ENCODE assay signal across 9 mouse cellular contexts in the genomic region with DNA sequence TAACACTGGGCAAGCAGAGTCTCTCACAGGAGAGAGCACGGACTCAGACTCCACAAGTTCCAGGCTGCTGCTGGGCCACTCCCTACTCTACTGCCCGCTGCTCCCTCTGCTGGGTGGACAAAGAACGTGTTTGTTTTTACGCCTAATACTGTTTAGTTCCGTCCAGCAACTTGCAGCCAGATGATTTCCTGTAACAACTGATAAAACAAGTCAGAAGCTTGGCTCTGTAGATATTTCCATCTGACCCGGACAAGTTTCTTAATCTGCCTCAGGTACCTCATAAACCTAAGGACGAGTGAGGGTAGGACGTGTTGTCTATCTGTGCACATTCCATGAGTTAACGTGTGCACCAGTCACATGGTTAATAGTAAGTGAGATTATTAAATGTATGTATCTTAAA. TPM values are rescaled to one million over a fixed set of nuclear protein-coding genes. Genes with fewer than 3 reads are reported as not detected.
DNase-seq lines count a peak whose midpoint lies in the region; ATAC-seq lines count a peak whose summit lies in the region.
"Had no signal": no experiment of that assay in that cellular context is flagged by ENCODE, and none has a peak within 500 bp of the region (broad histone marks: within the 10 kb centered on the region; RNA-seq: fewer than 3 reads in every experiment).

No protein-coding gene starts in this region.

- H3K27ac ChIP-seq in neural tube, embryonic 15.5 days (replicated peaks) = no peak overlapping the region
- H3K27ac ChIP-seq in embryonic facial prominence, embryonic 14.5 days (replicated peaks; ENCODE audit: low read depth, low read length) = no peak overlapping the region
- H3K27ac ChIP-seq in limb, embryonic 10.5 days = no peak overlapping the region
- no peak overlapping the region for H3K27ac ChIP-seq in midbrain, embryonic 14.5 days (replicated peaks; ENCODE audit: low read depth, low read length)

- no peak overlapping the region for H3K9ac ChIP-seq in neural tube, embryonic 15.5 days (replicated peaks)
- no peak overlapping the region for H3K9ac ChIP-seq in embryonic facial prominence, embryonic 14.5 days (ENCODE audit: low read depth, low read length)
- no peak overlapping the region for H3K9ac ChIP-seq in midbrain, embryonic 14.5 days (replicated peaks; ENCODE audit: low read length)

- no peaks in the 10 kb centered on the region for H3K9me3 ChIP-seq in neural tube, embryonic 15.5 days (replicated peaks)
- H3K9me3 ChIP-seq in embryonic facial prominence, embryonic 14.5 days (ENCODE audit: control insufficient read depth, low read length) = no peaks in the 10 kb centered on the region
- no peaks in the 10 kb centered on the region for H3K9me3 ChIP-seq in limb, embryonic 10.5 days (replicated peaks)
- H3K9me3 ChIP-seq in midbrain, embryonic 14.5 days (ENCODE audit: control insufficient read depth, low read length) = no peaks in the 10 kb centered on the region

- intact Hi-C loops in heart, postnatal 36 days (cut with DNase I) = loop anchor here (2.0 to 5.0 kb wide), 3 partner anchors 96 to 389 kb away; no protein-coding TSS in a partner anchor

- H3K4me3 ChIP-seq in neural tube, embryonic 15.5 days (replicated peaks) = no peak overlapping the region
- no peak overlapping the region for H3K4me3 ChIP-seq in embryonic facial prominence, embryonic 14.5 days (ENCODE audit: low read depth, low read length)
- no peak overlapping the region for H3K4me3 ChIP-seq in limb, embryonic 10.5 days
- H3K4me3 ChIP-seq in midbrain, embryonic 14.5 days (replicated peaks; ENCODE audit: low read depth, low read length) = no peak overlapping the region
- H3K4me3 ChIP-seq: erythroblast, embryonic 14.5 days had no signal

- no peak for ATAC-seq in neural tube, embryonic 15.5 days (ENCODE audit: low FRiP score)
- peak; percentile 57; the same call in 1 of the 2 replicates for ATAC-seq in embryonic facial prominence, embryonic 14.5 days (ENCODE audit: low read depth)
- ATAC-seq in midbrain, embryonic 14.5 days (ENCODE audit: low FRiP score, low TSS enrichment) = no peak

- H3K27me3 ChIP-seq in neural tube, embryonic 15.5 days (replicated peaks) = no peaks in the 10 kb centered on the region
- no peaks in the 10 kb centered on the region for H3K27me3 ChIP-seq in embryonic facial prominence, embryonic 14.5 days (replicated peaks; ENCODE audit: control insufficient read depth, insufficient read depth, low read length)
- H3K27me3 ChIP-seq in limb, embryonic 10.5 days (ENCODE audit: low read depth, poor library complexity, severe bottlenecking) = no peaks in the 10 kb centered on the region
- H3K27me3 ChIP-seq in midbrain, embryonic 14.5 days (ENCODE audit: control insufficient read depth, insufficient read depth, low read length) = no peaks in the 10 kb centered on the region

- DNase-seq in neural tube, embryonic 10.5 days (ENCODE audit: extremely low spot score, low spot score) = peak; percentile 31
- DNase-seq in ZHBTc4 (ENCODE audit: low read depth, low spot score) = peak; percentile 73
- DNase-seq in embryonic facial prominence, embryonic 14.5 days (ENCODE audit: low spot score) = peak; percentile 54
- peak; percentile 70 to 73 for DNase-seq in heart, postnatal 36 days
- peak; percentile 66 for DNase-seq in limb, embryonic 10.5 days (ENCODE audit: low spot score)
- DNase-seq in midbrain, embryonic 14.5 days = peak; percentile 59
- DNase-seq in urinary bladder, postnatal 4 days (ENCODE audit: low spot score in 2 of 2) = peak; percentile 43 to 70

- H3K4me1 ChIP-seq in neural tube, embryonic 15.5 days = peaks cover 11% of the 10 kb centered on the region
- 0 out of 2 replicates have a peak, but pooled peaks cover 1% of the 10 kb centered on the region for H3K4me1 ChIP-seq in embryonic facial prominence, embryonic 14.5 days (ENCODE audit: control insufficient read depth, insufficient read depth, low read length)
- no peaks in the 10 kb centered on the region for H3K4me1 ChIP-seq in limb, embryonic 10.5 days
- H3K4me1 ChIP-seq in midbrain, embryonic 14.5 days (ENCODE audit: control insufficient read depth, insufficient read depth, low read length) = no peaks in the 10 kb centered on the region

- H3K4me2 ChIP-seq in neural tube, embryonic 15.5 days = no peak overlapping the region
- H3K4me2 ChIP-seq in embryonic facial prominence, embryonic 14.5 days (ENCODE audit: low read depth, low read length) = no peak overlapping the region
- no peak overlapping the region for H3K4me2 ChIP-seq in midbrain, embryonic 14.5 days (ENCODE audit: low read length)

- WGBS in neural tube, embryonic 15.5 days = 42% methylated on average over 9 of the region's 9 CpGs
- WGBS in embryonic facial prominence, embryonic 14.5 days = 43% methylated on average over 9 of the region's 9 CpGs
- WGBS in limb, embryonic 10.5 days = 52% methylated on average over 9 of the region's 9 CpGs
- 46% methylated on average over 9 of the region's 9 CpGs for WGBS in midbrain, embryonic 14.5 days

- H3K36me3 ChIP-seq in neural tube, embryonic 15.5 days = peaks cover 26% of the 10 kb centered on the region
- peaks cover 59% of the 10 kb centered on the region for H3K36me3 ChIP-seq in embryonic facial prominence, embryonic 14.5 days (ENCODE audit: control insufficient read depth, insufficient read depth, low read length)
- H3K36me3 ChIP-seq in limb, embryonic 10.5 days = peaks cover 55% of the 10 kb centered on the region
- H3K36me3 ChIP-seq in midbrain, embryonic 14.5 days (ENCODE audit: control insufficient read depth, insufficient read depth, low read length) = peaks cover 51% of the 10 kb centered on the region

RNA-seq across cellular contexts. Expression of gene Ccdc186, which starts 10.4 kb away (rescaled TPM):
- polyA plus RNA-seq in neural tube, embryonic 15.5 days (2015; fragmentation: Nextera tagmentation; extraction: Ambion mirVana) = 20.4 and 22.2 TPM in 2 replicates
- polyA plus RNA-seq in embryonic facial prominence, embryonic 14.5 days (2014; fragmentation: Nextera tagmentation; extraction: Ambion mirVana) = 20.2 and 23.9 TPM in 2 replicates
- total RNA-seq in heart, postnatal 36 days (2021) = 10 to 100 TPM; 26.8 to 28.8 TPM
- 11.5 and 15.9 TPM in 2 replicates for polyA plus RNA-seq in limb, embryonic 10.5 days (2016; fragmentation: Nextera tagmentation; extraction: Ambion mirVana)
- 24.6 and 27.7 TPM in 2 replicates for polyA plus RNA-seq in midbrain, embryonic 14.5 days (2014; fragmentation: Nextera tagmentation; extraction: Ambion mirVana)

RNA-seq across cellular contexts. Expression of gene Tdrd1, which starts 14.4 kb away (rescaled TPM):
- 1.1 and 1.2 TPM in 2 replicates for polyA plus RNA-seq in neural tube, embryonic 15.5 days (2015; fragmentation: Nextera tagmentation; extraction: Ambion mirVana)
- 1.6 and 3.9 TPM in 2 replicates for polyA plus RNA-seq in embryonic facial prominence, embryonic 14.5 days (2014; fragmentation: Nextera tagmentation; extraction: Ambion mirVana)
- not detected for total RNA-seq in heart, postnatal 36 days (2021)
- 0.84 and 0.98 TPM in 2 replicates for polyA plus RNA-seq in limb, embryonic 10.5 days (2016; fragmentation: Nextera tagmentation; extraction: Ambion mirVana)
- 0.27 and 0.63 TPM in 2 replicates for polyA plus RNA-seq in midbrain, embryonic 14.5 days (2014; fragmentation: Nextera tagmentation; extraction: Ambion mirVana)
- polyA plus RNA-seq: erythroblast, embryonic 14.5 days had no signal
